ENCODE assay signal across 10 mouse cellular contexts in genomic region chr5:31218294-31218693, GRCm38 (mm10). TPM values are rescaled to one million over a fixed set of nuclear protein-coding genes. Genes with fewer than 3 reads are reported as not detected.
DNase-seq lines count a peak whose midpoint lies in the region; ATAC-seq lines count a peak whose summit lies in the region.
"Had no signal": no experiment of that assay in that cellular context is flagged by ENCODE, and none has a peak within 500 bp of the region (broad histone marks: within the 10 kb centered on the region; RNA-seq: fewer than 3 reads in every experiment).

No protein-coding gene starts in this region.

- H3K27ac ChIP-seq in heart, embryonic 12.5 days (ENCODE audit: poor library complexity, severe bottlenecking): no peak overlapping the region
- H3K27ac ChIP-seq in hindbrain, embryonic 16.5 days (ENCODE audit: low read depth, low read length): no peak overlapping the region
- H3K27ac ChIP-seq in kidney, embryonic 16.5 days (ENCODE audit: low read length): no peak overlapping the region

- no peak for ATAC-seq in heart, embryonic 12.5 days (ENCODE audit: insufficient number of reproducible peaks, low FRiP score)
- ATAC-seq in hindbrain, embryonic 16.5 days: no peak
- no peak for ATAC-seq in kidney, embryonic 16.5 days (ENCODE audit: low FRiP score, low TSS enrichment)

- WGBS in heart, embryonic 12.5 days: 51% methylated on average over 7 of the region's 7 CpGs
- 59% methylated on average over 6 of the region's 7 CpGs for WGBS in hindbrain, embryonic 16.5 days
- WGBS in kidney, embryonic 16.5 days: 55% methylated on average over 7 of the region's 7 CpGs

- H3K9me3 ChIP-seq in heart, embryonic 12.5 days (replicated peaks): no peaks in the 10 kb centered on the region
- no peaks in the 10 kb centered on the region for H3K9me3 ChIP-seq in hindbrain, embryonic 16.5 days (ENCODE audit: control insufficient read depth, low read length)
- no peaks in the 10 kb centered on the region for H3K9me3 ChIP-seq in kidney, embryonic 16.5 days (ENCODE audit: low read length)

- H3K36me3 ChIP-seq in heart, embryonic 12.5 days: no peaks in the 10 kb centered on the region
- no peaks in the 10 kb centered on the region for H3K36me3 ChIP-seq in hindbrain, embryonic 16.5 days (ENCODE audit: control insufficient read depth, insufficient read depth, low read length)
- H3K36me3 ChIP-seq in kidney, embryonic 16.5 days (ENCODE audit: insufficient read depth, low read length): no peaks in the 10 kb centered on the region

- H3K4me3 ChIP-seq in heart, embryonic 12.5 days: no peak overlapping the region
- no peak overlapping the region for H3K4me3 ChIP-seq in hindbrain, embryonic 16.5 days (ENCODE audit: low read length)
- H3K4me3 ChIP-seq in kidney, embryonic 16.5 days (ENCODE audit: low read length): no peak overlapping the region

- no peak for DNase-seq in heart, adult 9 months (ENCODE audit: low spot score in 2 of 2)
- DNase-seq in thymus, postnatal 0 days (ENCODE audit: low spot score): peak; percentile 29
- DNase-seq in thymus, postnatal 10 days (ENCODE audit: low spot score in 2 of 2): no peak
- DNase-seq in spleen, postnatal 36 days (ENCODE audit: low spot score in 2 of 2): peak; percentile 55 to 73
- DNase-seq in right cerebral cortex, adult 2 months (ENCODE audit: low spot score in 2 of 2): no peak
- DNase-seq: heart, postnatal 10 days had no signal

- H3K27me3 ChIP-seq in heart, embryonic 12.5 days (replicated peaks): no peaks in the 10 kb centered on the region
- H3K27me3 ChIP-seq in hindbrain, embryonic 16.5 days (replicated peaks; ENCODE audit: control insufficient read depth, insufficient read depth, low read length): no peaks in the 10 kb centered on the region
- H3K27me3 ChIP-seq in kidney, embryonic 16.5 days (ENCODE audit: insufficient read depth, low read length): no peaks in the 10 kb centered on the region

- H3K9ac ChIP-seq in heart, embryonic 12.5 days: no peak overlapping the region
- no peak overlapping the region for H3K9ac ChIP-seq in hindbrain, embryonic 16.5 days (ENCODE audit: low read depth, low read length)
- no peak overlapping the region for H3K9ac ChIP-seq in kidney, embryonic 16.5 days (replicated peaks; ENCODE audit: low read length)

- H3K4me2 ChIP-seq in heart, embryonic 12.5 days: peak overlapping the region; percentile 42; the same call in 1 of the 2 replicates
- peak overlapping the region; percentile 17; the same call in 1 of the 2 replicates for H3K4me2 ChIP-seq in hindbrain, embryonic 16.5 days (ENCODE audit: low read length)
- H3K4me2 ChIP-seq in kidney, embryonic 16.5 days (replicated peaks; ENCODE audit: low read depth, low read length): no peak overlapping the region

- H3K4me1 ChIP-seq in heart, embryonic 12.5 days (replicated peaks): peaks cover 10% of the 10 kb centered on the region
- peaks cover 7% of the 10 kb centered on the region for H3K4me1 ChIP-seq in hindbrain, embryonic 16.5 days (ENCODE audit: control insufficient read depth, insufficient read depth, low read depth, low read length)
- peaks cover 8% of the 10 kb centered on the region for H3K4me1 ChIP-seq in kidney, embryonic 16.5 days (ENCODE audit: insufficient read depth, low read length)

RNA-seq across cellular contexts. Expression of gene Ppm1g, which starts 2.2 kb away (rescaled TPM):
- polyA plus RNA-seq in heart, embryonic 12.5 days (2016; fragmentation: Nextera tagmentation; extraction: Ambion mirVana): 111 and 112 TPM in 2 replicates
- polyA plus RNA-seq in thymus, postnatal 0 days (2015; fragmentation: Nextera tagmentation; extraction: Ambion mirVana): 131 and 140 TPM in 2 replicates
- polyA plus RNA-seq in hindbrain, embryonic 16.5 days (2015; fragmentation: Nextera tagmentation; extraction: Ambion mirVana): 172 and 185 TPM in 2 replicates
- 138 and 139 TPM in 2 replicates for polyA plus RNA-seq in kidney, embryonic 16.5 days (2015; fragmentation: Nextera tagmentation; extraction: Ambion mirVana)

RNA-seq across cellular contexts. Expression of gene Zfp513, which starts 16.2 kb away (rescaled TPM):
- polyA plus RNA-seq in heart, embryonic 12.5 days (2016; fragmentation: Nextera tagmentation; extraction: Ambion mirVana): 9.9 and 10.5 TPM in 2 replicates
- 7.0 TPM in 2 replicates for polyA plus RNA-seq in thymus, postnatal 0 days (2015; fragmentation: Nextera tagmentation; extraction: Ambion mirVana)
- 12.3 and 14.0 TPM in 2 replicates for polyA plus RNA-seq in hindbrain, embryonic 16.5 days (2015; fragmentation: Nextera tagmentation; extraction: Ambion mirVana)
- polyA plus RNA-seq in kidney, embryonic 16.5 days (2015; fragmentation: Nextera tagmentation; extraction: Ambion mirVana): 9.9 and 10.9 TPM in 2 replicates

RNA-seq across cellular contexts. Expression of gene Nrbp1, which starts 22.4 kb away (rescaled TPM):
- polyA plus RNA-seq in heart, embryonic 12.5 days (2016; fragmentation: Nextera tagmentation; extraction: Ambion mirVana): 127 and 137 TPM in 2 replicates
- 109 and 116 TPM in 2 replicates for polyA plus RNA-seq in thymus, postnatal 0 days (2015; fragmentation: Nextera tagmentation; extraction: Ambion mirVana)
- polyA plus RNA-seq in hindbrain, embryonic 16.5 days (2015; fragmentation: Nextera tagmentation; extraction: Ambion mirVana): 167 and 174 TPM in 2 replicates
- polyA plus RNA-seq in kidney, embryonic 16.5 days (2015; fragmentation: Nextera tagmentation; extraction: Ambion mirVana): 179 and 182 TPM in 2 replicates

RNA-seq across cellular contexts. Expression of gene Gm9970, which starts 22.7 kb away (rescaled TPM):
- 0.34 TPM in 1 of 2 replicates, not detected in the other for polyA plus RNA-seq in heart, embryonic 12.5 days (2016; fragmentation: Nextera tagmentation; extraction: Ambion mirVana)
- 0.64 and 0.67 TPM in 2 replicates for polyA plus RNA-seq in thymus, postnatal 0 days (2015; fragmentation: Nextera tagmentation; extraction: Ambion mirVana)
- 0.41 TPM in 1 of 2 replicates, not detected in the other for polyA plus RNA-seq in hindbrain, embryonic 16.5 days (2015; fragmentation: Nextera tagmentation; extraction: Ambion mirVana)
- polyA plus RNA-seq in kidney, embryonic 16.5 days (2015; fragmentation: Nextera tagmentation; extraction: Ambion mirVana): 0.52 TPM in 1 of 2 replicates, not detected in the other
- polyA plus RNA-seq: forebrain, embryonic 11.5 days had no signal

RNA-seq across cellular contexts. Expression of gene Eif2b4, which starts 25.1 kb away (rescaled TPM):
- polyA plus RNA-seq in heart, embryonic 12.5 days (2016; fragmentation: Nextera tagmentation; extraction: Ambion mirVana): 52.3 and 60.5 TPM in 2 replicates
- 73.6 and 80.4 TPM in 2 replicates for polyA plus RNA-seq in thymus, postnatal 0 days (2015; fragmentation: Nextera tagmentation; extraction: Ambion mirVana)
- polyA plus RNA-seq in hindbrain, embryonic 16.5 days (2015; fragmentation: Nextera tagmentation; extraction: Ambion mirVana): 88.5 and 91.6 TPM in 2 replicates
- 76.1 and 81.5 TPM in 2 replicates for polyA plus RNA-seq in kidney, embryonic 16.5 days (2015; fragmentation: Nextera tagmentation; extraction: Ambion mirVana)

Comparison
In these comparisons a context has a peak if more than half of its experiments do, and no peak if none do; other contexts are left out.
1. DNase-seq: peak in thymus, postnatal 0 days (single experiment) and spleen, postnatal 36 days (2 of 2); none in heart, adult 9 months (0 of 2), thymus, postnatal 10 days (0 of 2) and right cerebral cortex, adult 2 months (0 of 2).